ENCODE assay signal across 17 mouse cellular contexts in the genomic region with DNA sequence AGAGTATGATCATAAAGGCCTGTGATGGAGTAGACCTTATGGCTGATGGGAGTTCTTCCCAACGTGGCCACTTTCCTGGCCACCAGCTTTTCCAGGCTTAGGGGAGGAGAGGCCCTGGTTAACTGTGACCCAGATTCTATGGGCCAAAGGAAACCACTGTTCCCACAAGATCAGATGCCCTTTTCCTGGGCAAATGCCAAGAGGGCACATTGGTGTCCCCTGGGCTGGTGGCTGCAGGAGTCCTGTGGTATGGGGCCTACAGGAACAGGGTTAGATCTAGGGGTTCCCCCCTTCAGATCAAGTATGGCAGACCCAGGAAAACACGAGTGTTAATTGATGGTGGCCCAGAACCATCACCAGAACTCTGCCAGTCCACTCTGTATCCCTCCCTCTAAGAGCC. TPM values are rescaled to one million over a fixed set of nuclear protein-coding genes. Genes with fewer than 3 reads are reported as not detected.
"Had no signal": no experiment of that assay in that cellular context is flagged by ENCODE, and none has a peak within 500 bp of the region (broad histone marks: within the 10 kb centered on the region; RNA-seq: fewer than 3 reads in every experiment).

No protein-coding gene starts in this region.

- H3K4me3 ChIP-seq: kidney, embryonic 15.5 days; limb, embryonic 12.5 days; limb, embryonic 15.5 days; liver, embryonic 13.5 days had no signal

- H3K9me3 ChIP-seq: kidney, embryonic 15.5 days; limb, embryonic 12.5 days; limb, embryonic 15.5 days; liver, embryonic 13.5 days had no signal

- H3K27me3 ChIP-seq: limb, embryonic 12.5 days; limb, embryonic 15.5 days; liver, embryonic 13.5 days had no signal

- DNase-seq: kidney, adult 8-10 months; kidney, postnatal 14 days; kidney, postnatal 4 days; left cerebral cortex, postnatal 4 days; liver, embryonic 13.5 days; lung, adult 2 months; lung, postnatal 14 days; lung, postnatal 4 days; midbrain, embryonic 14.5 days; thymus, postnatal 25 days had no signal

- H3K27ac ChIP-seq: kidney, embryonic 15.5 days; limb, embryonic 12.5 days; limb, embryonic 15.5 days; liver, embryonic 13.5 days had no signal

RNA-seq across cellular contexts. Expression of gene Fbxo2, which starts 12.7 kb away (rescaled TPM):
- total RNA-seq: megakaryocyte progenitor cell, adult 5-6 weeks; megakaryocyte-erythroid progenitor cell, adult 5-6 weeks had no signal
- polyA plus RNA-seq: liver, embryonic 16.5 days had no signal

RNA-seq across cellular contexts. Expression of gene Draxin, which starts 17.2 kb away (rescaled TPM):
- total RNA-seq: megakaryocyte progenitor cell, adult 5-6 weeks; megakaryocyte-erythroid progenitor cell, adult 5-6 weeks had no signal
- polyA plus RNA-seq: thymus, postnatal 0 days had no signal
